Mouse (Mus musculus) lung, postnatal 0 days (tissue): ENCODE measurements at regions not wholly inside any gene's neighbourhood (a gene's known extent, or its start where the extent isn't known, plus 50 kb on each side); places are given as distances from the start of the nearest gene placed in this dataset.
A peak's percentile ranks its signal among the peaks of the same experiment; 100 is the strongest.

Experiments
- CTCF ChIP-seq: IDR thresholded peaks from 2 replicates; pipeline ENCODE4 v1.5.1; 2016; ENCODE audit warnings: antibody characterized with exemption, mild to moderate bottlenecking
- EP300 ChIP-seq: IDR thresholded peaks from 2 replicates; pipeline ENCODE4 v1.6.1; 2016; ENCODE audit warnings: antibody characterized with exemption, mild to moderate bottlenecking, control low read depth

DNA sequence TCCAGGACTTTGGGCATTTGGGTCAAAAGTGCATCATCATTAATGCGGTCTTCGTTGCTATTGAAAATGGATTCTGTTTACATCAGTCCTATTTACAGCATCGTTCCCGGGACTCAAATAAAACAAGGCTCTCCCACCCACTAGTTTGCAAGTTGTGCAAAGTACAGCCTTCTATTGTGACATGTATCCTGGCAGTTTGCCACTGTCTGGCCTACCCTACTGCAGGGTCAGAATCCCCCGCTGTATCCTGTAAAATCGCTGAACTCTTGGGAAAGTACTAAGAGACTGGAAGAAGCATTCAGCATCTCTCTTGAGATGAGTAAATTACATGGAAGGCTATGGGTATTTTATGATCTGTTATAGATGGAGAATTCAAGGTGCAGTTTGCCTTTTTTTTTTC lies 122.1 kb upstream of the Adamts9 start:
- no peak for TF ChIP-seq CTCF
- TF ChIP-seq EP300: peak; percentile 32; the same call in 1 of the 2 replicates
